Mouse (Mus musculus): Measurements from ENCODE around the gene Cela1. TPM values are rescaled to one million over a fixed set of nuclear protein-coding genes. Genes with fewer than 3 reads are reported as not detected.
A peak's percentile ranks its signal among the peaks of the same experiment; 100 is the strongest.

Cela1 gene
- 1.1 and 1.4 TPM in 2 replicates for polyA plus RNA-seq (2015; fragmentation: Nextera tagmentation; extraction: Ambion mirVana)

DNA sequence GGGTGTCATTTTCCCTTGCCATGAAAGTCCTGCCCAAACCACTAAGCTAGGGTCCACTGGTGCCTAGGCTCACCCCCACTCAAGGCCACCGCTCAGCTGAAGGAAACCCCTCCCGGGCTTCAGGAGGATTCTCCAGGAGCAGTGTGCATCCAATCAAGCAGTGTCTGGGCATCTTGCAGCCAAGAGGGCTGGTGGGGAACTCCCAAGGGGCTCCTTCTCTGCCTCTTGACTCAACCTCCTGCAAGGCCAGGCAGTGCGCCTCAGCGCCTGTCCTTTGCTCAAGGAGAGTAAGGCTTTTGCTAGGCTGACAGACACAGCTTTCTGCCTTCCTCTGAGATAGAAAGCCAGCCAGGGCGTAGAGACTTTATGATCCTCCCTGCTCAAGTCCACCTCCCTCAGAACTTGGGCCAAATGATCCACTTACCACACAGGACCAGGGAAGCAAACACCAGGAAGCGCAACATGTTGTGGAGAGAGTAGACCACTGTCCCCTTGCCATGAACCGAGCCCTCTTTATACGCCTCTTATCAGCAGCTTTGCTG, at the start of gene Cela1:
Gene Cela1 (minus strand): TSS at position 492 of the 542 bp plus-strand sequence.
- ATAC-seq: no peak
- 83% methylated on average over 8 of the region's 8 CpGs for WGBS

DNA sequence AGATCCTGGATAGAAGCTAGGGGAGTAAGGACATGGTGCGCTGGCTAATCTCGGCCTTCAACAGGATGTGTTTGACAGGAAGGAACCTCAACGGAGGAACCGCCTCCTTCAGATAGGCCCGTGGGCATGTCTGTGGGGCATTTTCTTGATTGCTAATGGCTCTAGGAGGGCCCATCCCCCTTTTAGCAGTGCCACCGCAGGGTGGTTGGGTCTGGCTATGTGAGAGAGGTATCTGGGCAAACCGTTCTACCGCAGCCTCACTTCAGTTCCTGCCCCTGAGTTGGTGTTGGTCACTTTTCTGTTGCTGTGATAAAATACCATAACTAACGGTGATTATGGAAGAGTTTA, 48.2 kb upstream of the Cela1 start:
- ATAC-seq: no peak
- no peaks in the 10 kb centered on the region for H3K36me3 ChIP-seq (ENCODE audit: control insufficient read depth, insufficient read depth)
- H3K9me3 ChIP-seq (ENCODE audit: control insufficient read depth, low read length): no peaks in the 10 kb centered on the region
- H3K4me2 ChIP-seq (ENCODE audit: low read length): no peak overlapping the region
- no peak overlapping the region for H3K27ac ChIP-seq (ENCODE audit: low read length)
- no peaks in the 10 kb centered on the region for H3K4me1 ChIP-seq (replicated peaks; ENCODE audit: control insufficient read depth, insufficient read depth, low read length)
- H3K9ac ChIP-seq (replicated peaks; ENCODE audit: low read depth, low read length): no peak overlapping the region
- H3K27me3 ChIP-seq (replicated peaks; ENCODE audit: control insufficient read depth, insufficient read depth, low read length): no peaks in the 10 kb centered on the region
- WGBS: 89% methylated on average over 9 of the region's 9 CpGs
- H3K4me3 ChIP-seq (replicated peaks; ENCODE audit: low read length): no peak overlapping the region

More for the DNA sequence above, at the start of gene Cela1:
- Histone ChIP-seq H3K4me3 (replicated peaks; ENCODE audit: low read length) (no peak within 1 kb of the TSS), H3K27ac (ENCODE audit: low read length) (no peak within 1 kb of the TSS), H3K9ac (replicated peaks; ENCODE audit: low read depth, low read length) (no peak within 1 kb of the TSS), H3K4me1 (replicated peaks; ENCODE audit: control insufficient read depth, insufficient read depth, low read length) (no peaks in the 10 kb centered on the region), H3K36me3 (ENCODE audit: control insufficient read depth, insufficient read depth) (no peaks in the 10 kb centered on the region), H3K4me2 (ENCODE audit: low read length) (no peak within 1 kb of the TSS), H3K27me3 (replicated peaks; ENCODE audit: control insufficient read depth, insufficient read depth, low read length) (no peaks in the 10 kb centered on the region), H3K9me3 (ENCODE audit: control insufficient read depth, low read length) (peaks cover 9% of the 10 kb centered on the region)

DNA sequence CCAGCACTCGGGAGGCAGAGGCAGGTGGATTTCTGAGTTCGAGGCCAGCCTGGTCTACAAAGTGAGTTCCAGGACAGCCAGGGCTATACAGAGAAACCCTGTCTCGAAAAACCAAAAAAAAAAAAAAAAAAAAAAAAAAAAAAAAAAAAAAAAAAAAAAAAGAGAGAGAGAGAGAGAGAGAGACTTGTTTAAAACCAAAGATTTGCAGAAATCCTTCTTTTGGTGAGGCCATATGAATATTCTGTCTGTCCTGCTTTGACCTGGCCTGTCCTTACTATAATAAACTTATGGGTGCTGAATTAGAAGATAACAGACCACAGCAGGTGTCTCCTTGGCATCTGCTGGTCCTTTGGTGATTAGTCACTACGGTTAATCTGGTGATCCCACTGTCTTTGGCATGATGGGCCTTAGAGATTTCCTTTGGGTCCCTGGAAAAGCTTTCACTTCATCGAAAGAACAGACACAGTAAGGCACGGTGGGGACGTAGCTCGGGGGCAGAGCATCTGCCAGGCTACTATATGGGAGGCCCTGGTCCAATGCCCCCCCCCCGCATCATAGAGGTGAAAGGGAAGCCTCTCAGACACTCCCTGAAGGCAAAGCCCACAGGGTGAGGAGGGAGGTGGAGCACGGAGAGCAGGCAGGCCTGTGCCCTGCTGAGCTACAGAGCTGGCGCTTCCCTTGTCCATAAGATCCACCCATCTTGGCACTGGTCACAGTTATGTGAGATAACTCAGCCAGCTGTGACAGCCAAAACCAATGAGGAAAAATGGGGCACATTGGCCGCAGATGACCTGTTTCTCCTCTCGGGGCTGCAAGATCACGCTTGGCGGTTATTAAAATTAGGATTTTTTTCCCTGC, 47.6 kb upstream of the Cela1 start:
- H3K36me3 ChIP-seq (ENCODE audit: control insufficient read depth, insufficient read depth): no peaks in the 10 kb centered on the region
- no peaks in the 10 kb centered on the region for H3K27me3 ChIP-seq (replicated peaks; ENCODE audit: control insufficient read depth, insufficient read depth, low read length)
- no peak overlapping the region for H3K27ac ChIP-seq (ENCODE audit: low read length)
- no peaks in the 10 kb centered on the region for H3K9me3 ChIP-seq (ENCODE audit: control insufficient read depth, low read length)
- no peak overlapping the region for H3K9ac ChIP-seq (replicated peaks; ENCODE audit: low read depth, low read length)
- WGBS: 87% methylated on average over 14 of the region's 15 CpGs
- no peaks in the 10 kb centered on the region for H3K4me1 ChIP-seq (replicated peaks; ENCODE audit: control insufficient read depth, insufficient read depth, low read length)
- no peak overlapping the region for H3K4me2 ChIP-seq (ENCODE audit: low read length)
- no peak for ATAC-seq
- H3K4me3 ChIP-seq (replicated peaks; ENCODE audit: low read length): no peak overlapping the region

DNA sequence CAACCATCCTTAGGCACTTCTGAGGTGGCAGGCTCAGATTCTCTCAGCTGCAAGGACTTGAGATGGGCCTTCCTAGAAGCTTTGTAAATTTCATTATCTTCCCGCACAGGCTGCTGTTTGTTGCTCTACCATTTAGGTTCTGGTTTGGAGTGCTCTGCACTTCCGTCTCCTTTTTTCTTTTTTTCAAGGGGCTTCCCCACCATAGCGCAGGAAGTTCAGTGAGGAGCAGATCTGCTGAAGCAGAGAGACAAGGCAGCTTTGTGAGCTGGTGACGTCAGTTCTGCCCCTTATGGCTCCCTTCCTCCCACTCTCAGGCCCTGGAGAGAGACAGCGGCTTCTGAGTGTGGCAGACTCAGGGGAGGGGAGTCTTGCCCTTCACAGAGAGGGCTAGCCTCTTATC, 44.9 kb upstream of the Cela1 start:
- peaks cover 20% of the 10 kb centered on the region for H3K27me3 ChIP-seq (replicated peaks; ENCODE audit: control insufficient read depth, insufficient read depth, low read length)
- H3K36me3 ChIP-seq (ENCODE audit: control insufficient read depth, insufficient read depth): no peaks in the 10 kb centered on the region
- H3K27ac ChIP-seq (ENCODE audit: low read length): no peak overlapping the region
- H3K4me1 ChIP-seq (replicated peaks; ENCODE audit: control insufficient read depth, insufficient read depth, low read length): peaks cover 9% of the 10 kb centered on the region
- no peak overlapping the region for H3K4me3 ChIP-seq (replicated peaks; ENCODE audit: low read length)
- no peak overlapping the region for H3K9ac ChIP-seq (replicated peaks; ENCODE audit: low read depth, low read length)
- ATAC-seq: no peak
- no peaks in the 10 kb centered on the region for H3K9me3 ChIP-seq (ENCODE audit: control insufficient read depth, low read length)
- WGBS: 28% methylated on average over 5 of the region's 5 CpGs
- no peak overlapping the region for H3K4me2 ChIP-seq (ENCODE audit: low read length)

DNA sequence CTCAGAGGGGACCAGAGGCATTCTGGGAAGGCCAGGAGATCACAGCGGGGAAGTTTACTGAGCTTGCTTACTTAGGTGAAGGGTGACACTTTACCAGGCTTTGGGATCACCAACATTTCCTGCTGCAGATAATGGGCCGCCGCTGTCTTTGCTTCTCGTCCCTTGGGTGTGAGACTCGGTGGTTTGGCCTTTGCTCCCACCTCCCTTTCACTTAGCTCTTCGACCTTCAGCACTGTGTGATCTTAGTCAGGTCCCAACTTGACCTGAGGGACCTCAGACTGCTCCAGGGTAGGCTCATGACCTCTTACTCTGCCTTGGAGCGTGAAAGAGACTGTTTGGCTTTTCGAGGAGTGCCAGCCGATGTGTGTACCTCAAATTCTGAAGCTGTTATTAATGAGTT, 43.4 kb upstream of the Cela1 start:
- Histone ChIP-seq H3K4me1 (replicated peaks; ENCODE audit: control insufficient read depth, insufficient read depth, low read length) (peaks cover 9% of the 10 kb centered on the region), H3K27me3 (replicated peaks; ENCODE audit: control insufficient read depth, insufficient read depth, low read length) (peaks cover 22% of the 10 kb centered on the region), H3K9me3 (ENCODE audit: control insufficient read depth, low read length) (no peaks in the 10 kb centered on the region), H3K27ac (ENCODE audit: low read length) (no peak overlapping the region), H3K36me3 (ENCODE audit: control insufficient read depth, insufficient read depth) (no peaks in the 10 kb centered on the region), H3K4me2 (ENCODE audit: low read length) (no peak overlapping the region), H3K9ac (replicated peaks; ENCODE audit: low read depth, low read length) (no peak overlapping the region), H3K4me3 (replicated peaks; ENCODE audit: low read length) (no peak overlapping the region)
- ATAC-seq: no peak
- 54% methylated on average over 9 of the region's 9 CpGs for WGBS

DNA sequence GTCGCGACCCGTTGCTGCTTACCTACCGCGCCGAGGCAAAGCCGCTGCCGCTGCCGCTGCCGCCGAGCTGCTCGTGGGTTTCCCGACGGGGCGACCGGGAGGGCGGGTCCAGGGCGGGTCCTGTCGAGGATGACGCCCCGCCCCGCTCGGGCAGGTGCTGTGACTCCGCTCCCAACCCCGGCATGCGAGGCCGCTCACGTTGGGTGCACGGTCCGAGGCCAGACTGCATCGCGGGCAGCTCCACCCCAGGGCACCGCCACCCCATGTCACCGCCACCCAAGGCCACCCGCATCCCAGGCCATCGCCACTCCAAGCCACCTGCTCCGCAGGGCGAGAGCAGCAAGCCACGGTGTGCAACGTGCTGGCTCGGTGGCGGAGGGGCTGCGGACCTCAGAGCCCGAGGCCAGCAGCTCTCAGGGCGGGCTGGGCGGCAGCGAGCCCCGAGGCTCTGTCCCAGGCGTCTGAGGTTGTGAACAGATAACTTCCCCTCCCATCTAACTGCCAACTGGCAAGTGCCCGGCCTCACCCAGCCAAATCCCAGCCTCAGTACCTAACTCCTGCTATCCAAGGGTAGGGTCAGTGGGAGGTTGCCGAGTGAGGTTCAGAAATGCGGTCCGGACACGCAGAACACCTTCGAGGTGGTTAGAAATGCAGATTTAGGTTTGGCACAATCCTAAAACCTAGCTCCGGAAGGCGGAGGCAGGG, 41.7 kb upstream of the Cela1 start, which contains the start of gene Galnt6:
Gene Galnt6 (minus strand): TSS at position 96 of the 705 bp plus-strand sequence.
- no peak for ATAC-seq
- H3K27me3 ChIP-seq (replicated peaks; ENCODE audit: control insufficient read depth, insufficient read depth, low read length): peaks cover 22% of the 10 kb centered on the region
- WGBS: 6% methylated on average over 47 of the region's 57 CpGs

DNA sequence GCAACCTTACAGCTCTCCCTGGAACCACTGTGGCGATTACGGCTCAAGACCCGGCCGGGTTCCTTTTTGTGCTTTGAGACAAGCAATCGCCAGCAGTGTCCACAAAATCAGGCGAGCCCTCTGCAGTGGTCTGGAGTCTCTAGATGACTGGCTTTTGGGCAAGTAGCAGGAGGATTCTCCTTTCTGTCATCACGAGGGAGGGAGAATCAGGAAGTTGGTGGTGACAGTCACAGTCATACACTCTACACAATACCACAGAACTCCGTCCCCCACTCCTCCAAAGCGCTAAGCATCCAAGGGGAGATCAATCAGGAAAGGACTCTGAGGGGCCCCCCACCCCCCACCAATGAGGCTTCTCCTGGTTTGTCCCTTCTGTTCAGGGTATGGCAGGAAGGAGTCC, 40.9 kb upstream of the Cela1 start:
- WGBS: 25% methylated on average over 9 of the region's 9 CpGs
- no peak overlapping the region for H3K9ac ChIP-seq (replicated peaks; ENCODE audit: low read depth, low read length)
- peak overlapping the region; percentile 51 for H3K4me2 ChIP-seq (ENCODE audit: low read length)
- H3K9me3 ChIP-seq (ENCODE audit: control insufficient read depth, low read length): no peaks in the 10 kb centered on the region
- peaks cover 9% of the 10 kb centered on the region for H3K4me1 ChIP-seq (replicated peaks; ENCODE audit: control insufficient read depth, insufficient read depth, low read length)
- H3K4me3 ChIP-seq (replicated peaks; ENCODE audit: low read length): peak overlapping the region; percentile 43
- ATAC-seq: no peak
- no peaks in the 10 kb centered on the region for H3K36me3 ChIP-seq (ENCODE audit: control insufficient read depth, insufficient read depth)
- H3K27ac ChIP-seq (ENCODE audit: low read length): no peak overlapping the region
- peaks cover 22% of the 10 kb centered on the region for H3K27me3 ChIP-seq (replicated peaks; ENCODE audit: control insufficient read depth, insufficient read depth, low read length)

More for the DNA sequence above, 41.7 kb upstream of the Cela1 start, which contains the start of gene Galnt6:
- H3K9me3 ChIP-seq (ENCODE audit: control insufficient read depth, low read length): no peaks in the 10 kb centered on the region
- no peak within 1 kb of the TSS; the same call in 1 of the 2 replicates for H3K9ac ChIP-seq (replicated peaks; ENCODE audit: low read depth, low read length)
- H3K27ac ChIP-seq (ENCODE audit: low read length): no peak within 1 kb of the TSS
- peaks cover 9% of the 10 kb centered on the region for H3K4me1 ChIP-seq (replicated peaks; ENCODE audit: control insufficient read depth, insufficient read depth, low read length)
- H3K4me3 ChIP-seq (replicated peaks; ENCODE audit: low read length): peak within 1 kb of the TSS; percentile 43
- peak within 1 kb of the TSS; percentile 51 for H3K4me2 ChIP-seq (ENCODE audit: low read length)
- no peaks in the 10 kb centered on the region for H3K36me3 ChIP-seq (ENCODE audit: control insufficient read depth, insufficient read depth)

DNA sequence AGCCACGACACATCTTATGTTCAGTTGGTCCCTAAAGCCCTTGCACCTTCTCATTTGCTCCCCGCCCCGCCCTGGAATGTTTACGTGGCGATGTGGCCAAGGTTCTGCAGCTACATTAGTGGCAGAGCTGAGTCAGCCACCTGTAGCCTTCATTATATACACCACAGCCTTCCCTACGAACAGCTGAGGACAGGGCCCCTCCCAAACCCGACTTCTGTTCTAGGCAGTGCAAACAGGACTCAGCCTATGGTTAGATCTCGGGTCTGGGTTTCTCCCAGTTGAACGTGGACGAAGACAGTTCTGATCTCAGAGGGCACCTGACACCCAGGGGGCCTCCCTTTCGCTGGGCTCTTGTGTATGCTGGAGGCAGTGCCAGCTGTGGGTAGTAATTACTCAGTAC, 40.1 kb upstream of the Cela1 start:
- Histone ChIP-seq H3K27me3 (replicated peaks; ENCODE audit: control insufficient read depth, insufficient read depth, low read length) (peaks cover 22% of the 10 kb centered on the region), H3K27ac (ENCODE audit: low read length) (no peak overlapping the region), H3K36me3 (ENCODE audit: control insufficient read depth, insufficient read depth) (no peaks in the 10 kb centered on the region), H3K9me3 (ENCODE audit: control insufficient read depth, low read length) (no peaks in the 10 kb centered on the region), H3K4me1 (replicated peaks; ENCODE audit: control insufficient read depth, insufficient read depth, low read length) (peaks cover 9% of the 10 kb centered on the region), H3K9ac (replicated peaks; ENCODE audit: low read depth, low read length) (no peak overlapping the region), H3K4me3 (replicated peaks; ENCODE audit: low read length) (no peak overlapping the region), H3K4me2 (ENCODE audit: low read length) (no peak overlapping the region)
- WGBS: 83% methylated on average over 11 of the region's 11 CpGs
- no peak for ATAC-seq

DNA sequence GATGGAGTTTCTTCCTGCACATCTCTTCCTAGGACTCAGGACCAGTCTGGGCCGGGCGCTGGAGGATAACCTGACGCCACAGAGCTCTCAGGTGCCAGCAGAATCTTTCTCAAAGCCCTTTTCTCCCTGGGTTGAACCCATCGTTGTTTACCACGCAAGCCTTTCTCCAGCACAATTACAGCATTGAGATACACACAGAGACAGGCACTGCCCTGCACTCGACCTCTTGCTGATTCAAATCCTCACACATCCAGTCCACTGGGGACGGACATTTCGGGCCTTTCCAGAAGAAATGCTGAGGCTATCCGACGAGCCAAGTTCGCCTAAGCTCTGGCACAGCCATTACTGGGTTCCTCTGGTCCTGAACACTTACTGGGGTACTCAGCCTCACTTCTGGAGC, 39.0 kb upstream of the Cela1 start:
- no peak overlapping the region for H3K4me3 ChIP-seq (replicated peaks; ENCODE audit: low read length)
- H3K27me3 ChIP-seq (replicated peaks; ENCODE audit: control insufficient read depth, insufficient read depth, low read length): peaks cover 22% of the 10 kb centered on the region
- peaks cover 9% of the 10 kb centered on the region for H3K4me1 ChIP-seq (replicated peaks; ENCODE audit: control insufficient read depth, insufficient read depth, low read length)
- H3K36me3 ChIP-seq (ENCODE audit: control insufficient read depth, insufficient read depth): no peaks in the 10 kb centered on the region
- no peak overlapping the region for H3K9ac ChIP-seq (replicated peaks; ENCODE audit: low read depth, low read length)
- no peak overlapping the region for H3K27ac ChIP-seq (ENCODE audit: low read length)
- H3K9me3 ChIP-seq (ENCODE audit: control insufficient read depth, low read length): no peaks in the 10 kb centered on the region
- H3K4me2 ChIP-seq (ENCODE audit: low read length): no peak overlapping the region
- no peak for ATAC-seq
- WGBS: 84% methylated on average over 11 of the region's 11 CpGs
